In the genomic region with DNA sequence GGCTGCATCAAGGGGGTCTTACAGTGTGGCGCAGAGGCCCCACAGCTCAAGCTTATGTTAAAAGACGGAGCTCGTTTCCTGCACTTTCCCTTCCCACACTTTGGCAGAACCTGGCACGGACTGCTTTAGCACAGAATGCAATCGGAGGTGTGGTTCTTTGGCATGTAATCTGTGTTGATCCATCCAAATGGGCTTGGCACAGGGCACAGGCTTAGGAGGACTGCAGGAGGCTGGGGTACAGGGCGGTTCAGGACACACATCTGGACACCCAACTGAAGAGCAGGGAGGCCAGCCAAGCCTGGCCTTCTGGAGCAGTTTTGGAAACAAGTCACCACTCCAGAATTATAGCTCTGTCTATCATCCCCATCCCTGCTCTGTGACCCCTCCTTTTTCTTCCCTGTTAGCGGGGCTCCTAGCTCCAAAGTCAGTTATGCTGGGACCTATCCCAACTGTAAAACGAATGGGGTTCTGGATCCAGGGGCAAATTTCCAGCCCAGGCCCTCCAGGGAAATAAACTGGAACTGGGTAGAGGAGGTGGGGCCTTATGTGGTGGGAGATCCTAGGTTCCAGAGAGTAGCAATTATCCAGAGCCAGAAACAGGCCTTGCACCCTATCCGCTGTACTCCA, we compare ENCODE assay signal across 10 mouse cellular contexts. TPM values are rescaled to one million over a fixed set of nuclear protein-coding genes. Genes with fewer than 3 reads are reported as not detected.
DNase-seq lines count a peak whose midpoint lies in the region; ATAC-seq lines count a peak whose summit lies in the region.
"Had no signal": no experiment of that assay in that cellular context is flagged by ENCODE, and none has a peak within 500 bp of the region (broad histone marks: within the 10 kb centered on the region; RNA-seq: fewer than 3 reads in every experiment).

No protein-coding gene starts in this region.

- H3K27ac ChIP-seq in stomach, embryonic 14.5 days (ENCODE audit: low read length): peak overlapping the region; percentile 27; the same call in 1 of the 2 replicates
- H3K27ac ChIP-seq: kidney, postnatal 0 days had no signal

- WGBS in stomach, embryonic 14.5 days: 61% methylated on average over 9 of the region's 9 CpGs

- H3K27me3 ChIP-seq in stomach, embryonic 14.5 days (ENCODE audit: control insufficient read depth, insufficient read depth, low read length): no peaks in the 10 kb centered on the region

- H3K4me2 ChIP-seq in stomach, embryonic 14.5 days (replicated peaks; ENCODE audit: low read depth, low read length): no peak overlapping the region

- H3K9me3 ChIP-seq in stomach, embryonic 14.5 days (ENCODE audit: control insufficient read depth, low read depth, low read length): no peaks in the 10 kb centered on the region

- H3K36me3 ChIP-seq in stomach, embryonic 14.5 days (ENCODE audit: control insufficient read depth, insufficient read depth, low read length): no peaks in the 10 kb centered on the region

- no peak for ATAC-seq in stomach, embryonic 14.5 days (ENCODE audit: insufficient number of reproducible peaks, insufficient read depth, low FRiP score, low read depth)

- peaks cover 12% of the 10 kb centered on the region; the same call in 1 of the 2 replicates for H3K4me1 ChIP-seq in stomach, embryonic 14.5 days (ENCODE audit: control insufficient read depth, insufficient read depth, low read length)

- no peak overlapping the region for H3K4me3 ChIP-seq in stomach, embryonic 14.5 days (ENCODE audit: low read depth, low read length)

- no peak overlapping the region for H3K9ac ChIP-seq in stomach, embryonic 14.5 days (replicated peaks; ENCODE audit: low read depth, low read length)

- DNase-seq in adrenal gland, postnatal 14 days: peak; percentile 49
- DNase-seq in adrenal gland, adult 8-10 months: no peak
- peak; percentile 26 for DNase-seq in urinary bladder, postnatal 14 days (ENCODE audit: low spot score)
- no peak for DNase-seq in urinary bladder, adult 18-20 months (ENCODE audit: low spot score in 2 of 2)
- peak; percentile 52 to 64 for DNase-seq in heart, postnatal 36 days
- no peak for DNase-seq in thymus, adult 18-20 months
- no peak for DNase-seq in kidney, postnatal 25 days

- intact Hi-C loops in heart, postnatal 36 days (cut with DNase I): no loop called here

RNA-seq across cellular contexts. Expression of a gene that starts 5.2 kb away (rescaled TPM):
- total RNA-seq in adrenal gland, postnatal 14 days (2021): 1.2 and 2.1 TPM in 2 replicates
- 1 to 10 TPM; 1.7 to 2.3 (median 2.0) TPM for total RNA-seq in adrenal gland, adult 8-10 months (2022)
- not detected for total RNA-seq in heart, postnatal 36 days (2021)
- 1.4 and 1.6 TPM in 2 replicates for polyA plus RNA-seq in stomach, embryonic 14.5 days (2014; fragmentation: Nextera tagmentation; extraction: Ambion mirVana)
- total RNA-seq: neutrophil, adult 5-6 weeks had no signal

RNA-seq across cellular contexts. Expression of a gene that starts 36.5 kb away (rescaled TPM):
- total RNA-seq in adrenal gland, postnatal 14 days (2021): 23.5 and 34.4 TPM in 2 replicates
- 1 to 10 TPM; 3.4 to 5.8 (median 4.9) TPM for total RNA-seq in adrenal gland, adult 8-10 months (2022)
- 10 to 100 TPM; 32.3 to 38.4 TPM for total RNA-seq in heart, postnatal 36 days (2021)
- 367 and 408 TPM in 2 replicates for polyA plus RNA-seq in stomach, embryonic 14.5 days (2014; fragmentation: Nextera tagmentation; extraction: Ambion mirVana)
- total RNA-seq: neutrophil, adult 5-6 weeks had no signal

RNA-seq across cellular contexts. Expression of a gene that starts 45.5 kb away (rescaled TPM):
- 16.7 and 20.0 TPM in 2 replicates for total RNA-seq in adrenal gland, postnatal 14 days (2021)
- 10 to 100 TPM; 15.2 to 22.1 (median 20.4) TPM for total RNA-seq in adrenal gland, adult 8-10 months (2022)
- total RNA-seq in heart, postnatal 36 days (2021): 1 to 10 TPM; 5.7 to 6.4 TPM
- polyA plus RNA-seq in stomach, embryonic 14.5 days (2014; fragmentation: Nextera tagmentation; extraction: Ambion mirVana): 47.4 and 47.7 TPM in 2 replicates

RNA-seq across cellular contexts. Expression of a gene that starts 56.2 kb away (rescaled TPM):
- 15.3 and 16.0 TPM in 2 replicates for total RNA-seq in adrenal gland, postnatal 14 days (2021)
- total RNA-seq in adrenal gland, adult 8-10 months (2022): 10 to 100 TPM; 16.5 to 31.6 (median 25.2) TPM
- 1 to 10 TPM; 6.2 to 7.4 TPM for total RNA-seq in heart, postnatal 36 days (2021)
- 29.6 and 43.7 TPM in 2 replicates for polyA plus RNA-seq in stomach, embryonic 14.5 days (2014; fragmentation: Nextera tagmentation; extraction: Ambion mirVana)
- total RNA-seq: neutrophil, adult 5-6 weeks had no signal

Comparison
In these comparisons a context has a peak if more than half of its experiments do, and no peak if none do; other contexts are left out.
1. DNase-seq: peak in adrenal gland, postnatal 14 days (single experiment), urinary bladder, postnatal 14 days (single experiment) and heart, postnatal 36 days (2 of 2); none in adrenal gland, adult 8-10 months (single experiment), urinary bladder, adult 18-20 months (0 of 2), thymus, adult 18-20 months (0 of 2) and kidney, postnatal 25 days (0 of 2).